Mouse (Mus musculus) spleen, adult 18-20 months (tissue): ENCODE measurements around the gene Ubxn1.

Source experiments
- DNase-seq, 2 experiments: peaks; one replicate each; pipeline ENCODE4 v3.0.0; 2022; ENCODE audit warnings: mixed read lengths in 2 of 2

Ubxn1 gene

DNA sequence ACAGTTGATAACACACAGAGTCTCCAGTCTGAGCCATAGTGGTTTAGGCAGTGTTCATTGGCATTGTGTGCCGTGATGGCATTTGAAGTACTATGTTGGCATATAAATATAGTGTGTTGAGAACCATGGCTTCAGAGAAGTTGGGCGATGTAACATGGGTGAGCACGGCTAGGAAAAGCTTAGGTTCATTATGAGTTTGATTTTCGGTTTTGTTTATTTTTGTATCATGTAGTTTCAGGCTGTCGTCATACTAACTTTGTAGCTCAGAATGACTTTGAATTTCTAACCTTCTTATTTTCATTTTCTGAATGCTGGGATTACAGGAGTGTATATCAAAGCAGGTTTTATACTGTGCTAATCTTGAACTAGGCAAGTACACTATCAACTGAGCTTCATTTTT is 32.1 kb downstream of the Ubxn1 start:
- no peak for DNase-seq

DNA sequence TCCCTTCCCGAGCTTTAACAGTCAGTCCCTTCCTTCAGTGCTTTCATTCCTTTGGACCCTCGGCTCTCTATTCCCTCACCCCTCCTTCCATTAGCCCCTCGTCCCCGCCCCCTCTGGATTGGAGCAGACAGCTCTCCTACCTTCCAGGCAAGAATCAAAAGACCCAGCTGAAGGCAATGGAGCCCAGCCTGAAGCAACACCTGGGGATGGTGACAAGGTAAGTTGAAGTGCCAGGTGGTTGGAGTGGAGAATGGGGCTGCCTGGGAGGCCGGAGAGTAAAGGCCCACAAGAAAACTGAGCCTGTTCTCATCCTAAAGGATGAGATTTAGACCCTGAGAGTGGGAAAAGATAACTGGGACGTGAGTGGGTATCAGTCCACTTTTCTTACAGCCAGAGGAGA is 37.2 kb downstream of the Ubxn1 start:
- no peak for DNase-seq

DNA sequence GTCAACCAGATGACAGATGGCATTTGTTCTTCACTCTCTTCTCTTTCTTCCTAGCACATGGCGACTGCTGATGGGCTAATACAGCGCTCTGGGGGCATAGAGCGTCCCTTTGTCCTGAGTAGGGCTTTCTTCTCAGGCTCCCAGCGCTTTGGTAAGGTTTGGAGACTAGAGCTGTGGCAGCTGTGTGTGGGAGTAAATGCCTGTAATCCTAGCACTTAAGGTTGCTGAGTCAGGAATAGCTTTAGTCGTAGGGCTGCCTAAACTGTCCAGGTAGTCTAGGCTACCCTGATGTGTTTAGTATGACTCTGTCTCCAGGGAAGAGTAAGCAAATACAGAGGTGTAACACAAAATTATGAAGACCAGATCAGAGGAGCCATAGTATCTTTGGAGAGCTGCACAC is 40.5 kb downstream of the Ubxn1 start:
- no peak for DNase-seq

DNA sequence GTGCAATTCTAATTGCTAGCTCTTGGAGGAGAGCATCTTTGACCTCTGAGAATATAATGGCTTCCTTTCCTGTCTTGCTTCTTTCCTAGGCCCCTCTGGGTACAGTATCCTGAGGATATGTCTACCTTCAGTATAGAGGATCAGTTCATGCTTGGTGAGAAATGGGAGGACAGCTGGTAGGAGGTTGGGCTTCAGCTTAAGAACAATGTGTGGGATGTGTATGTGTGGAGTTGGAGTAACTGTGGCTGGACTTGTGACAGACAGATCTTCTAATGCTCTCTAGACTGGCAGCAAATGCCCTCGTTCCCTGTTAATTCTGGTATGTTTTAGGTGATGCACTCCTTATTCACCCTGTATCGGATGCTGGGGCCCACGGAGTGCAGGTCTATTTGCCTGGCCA is 42.9 kb downstream of the Ubxn1 start:
- DNase-seq = no peak

- DNase-seq = no peak
Measured at GRCm38 (mm10) chr19:8919000-8919399, 47.7 kb downstream of the Ubxn1 start.

DNA sequence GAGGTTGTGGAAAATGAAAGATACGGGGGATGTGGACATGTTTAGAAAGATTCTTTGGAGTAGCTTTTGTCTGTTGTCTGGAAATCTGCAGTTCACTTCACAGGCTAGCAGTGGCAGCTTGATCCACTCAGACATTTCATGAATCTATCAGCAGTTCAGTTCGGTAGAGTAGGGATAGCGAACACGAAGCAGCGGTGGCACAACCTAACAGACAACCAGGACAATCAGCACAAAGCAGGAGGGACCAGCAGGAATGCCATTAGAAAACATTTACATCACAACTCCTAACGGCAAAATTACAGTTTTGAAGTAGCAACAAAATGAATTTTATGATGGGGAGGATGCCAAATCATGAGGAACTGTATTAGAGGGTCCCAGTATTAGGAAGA is 48.4 kb downstream of the Ubxn1 start:
- no peak for DNase-seq

GRCm38 (mm10) chr19:8920073-8920736 is 48.9 kb downstream of the Ubxn1 start, which contains the start of gene B3gat3:
Gene B3gat3, plus strand, starts transcription at chr19:8920374.
- DNase-seq = peak; percentile 82 to 86

- no peak for DNase-seq
Measured at GRCm38 (mm10) chr19:8920836-8921291, 49.6 kb downstream of the Ubxn1 start.

DNA sequence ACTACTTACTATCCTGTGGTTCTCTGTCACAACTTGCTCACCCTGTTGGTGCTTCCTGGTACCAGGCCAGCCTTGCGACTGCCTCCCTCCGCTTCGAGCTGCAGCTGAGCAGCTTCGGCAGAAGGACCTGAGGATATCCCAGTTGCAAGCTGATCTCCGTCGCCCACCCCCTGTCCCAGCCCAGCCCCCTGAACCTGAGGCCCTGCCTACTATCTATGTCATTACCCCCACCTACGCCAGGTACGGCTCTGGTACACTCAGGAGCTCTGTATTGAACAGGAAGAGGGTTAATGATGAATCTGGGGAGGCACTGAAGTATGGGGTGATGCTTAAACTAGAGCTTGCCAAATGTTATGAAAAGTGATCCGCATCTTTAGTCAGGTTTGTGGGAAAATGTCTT is 50.4 kb downstream of the Ubxn1 start:
- DNase-seq = no peak
